Mouse (Mus musculus) inflammation-experienced regulatory T-cells, adult 6 months (primary cell): ENCODE measurements around the gene Phykpl. TPM values are rescaled to one million over a fixed set of nuclear protein-coding genes. Genes with fewer than 3 reads are reported as not detected.
"Not testable (repeated sequence)": the region's sequence is repeated elsewhere in the genome, so short reads cannot be mapped to it uniquely, and the experiment has no call there.

Experiments
- ATAC-seq: one replicate; pipeline ENCODE4 v1.8.0; 2017
- polyA plus RNA-seq, 3 experiments: library from polyadenylated mRNA; unstranded; fragments of 100-300 nt; shearing (Covaris generic); gene quantifications; one replicate each; pipeline ENCODE4 v1.2.1; 2017

The Phykpl gene
- polyA plus RNA-seq, 3 experiments from 2014 or later, result 25.2 to 33.5 (median 27.6) TPM

- no peak for ATAC-seq
These were observed 2.5 kb downstream of the Phykpl start for GRCm38 (mm10) chr11:51587059-51587458.

GRCm38 (mm10) chr11:51588833-51589232, 4.3 kb downstream of the Phykpl start:
- ATAC-seq, result no peak

- ATAC-seq, result no peak
These were observed 5.4 kb downstream of the Phykpl start for GRCm38 (mm10) chr11:51590002-51590401.

- no peak for ATAC-seq
These were observed 6.6 kb downstream of the Phykpl start for GRCm38 (mm10) chr11:51591168-51591567.

GRCm38 (mm10) chr11:51591915-51592314, 7.4 kb downstream of the Phykpl start:
- ATAC-seq, result no peak

GRCm38 (mm10) chr11:51593368-51593767, 8.8 kb downstream of the Phykpl start:
- no peak for ATAC-seq

- no peak for ATAC-seq
These were observed 9.3 kb downstream of the Phykpl start for GRCm38 (mm10) chr11:51593849-51594248.

GRCm38 (mm10) chr11:51594715-51595350, 10.3 kb downstream of the Phykpl start:
- ATAC-seq, result no peak

GRCm38 (mm10) chr11:51595459-51596083, 11.0 kb downstream of the Phykpl start:
- ATAC-seq, result no peak

GRCm38 (mm10) chr11:51597553-51597952, 13.0 kb downstream of the Phykpl start:
- no peak for ATAC-seq

- no peak for ATAC-seq
These were observed 17.7 kb downstream of the Phykpl start for GRCm38 (mm10) chr11:51602253-51602652.

GRCm38 (mm10) chr11:51605602-51606446, 21.3 kb downstream of the Phykpl start:
- peak; percentile 67 for ATAC-seq

- peak; percentile 86 for ATAC-seq
These were observed 22.0 kb downstream of the Phykpl start, which contains the start of gene Hnrnpab for GRCm38 (mm10) chr11:51606447-51607095. Hnrnpab (minus strand) TSS chr11:51606847.

GRCm38 (mm10) chr11:51607096-51607738, 22.7 kb downstream of the Phykpl start:
- no peak for ATAC-seq

- no peak for ATAC-seq
These were observed 24.8 kb downstream of the Phykpl start for GRCm38 (mm10) chr11:51609266-51609909.

- not testable (repeated sequence) for ATAC-seq
These were observed 25.4 kb downstream of the Phykpl start for GRCm38 (mm10) chr11:51609940-51610339.

- no peak for ATAC-seq
These were observed 29.7 kb downstream of the Phykpl start for GRCm38 (mm10) chr11:51614256-51614655.

GRCm38 (mm10) chr11:51615129-51615528, 30.6 kb downstream of the Phykpl start:
- ATAC-seq, result no peak

GRCm38 (mm10) chr11:51615601-51616000, 31.0 kb downstream of the Phykpl start:
- peak; percentile 69 for ATAC-seq

- ATAC-seq, result not testable (repeated sequence)
These were observed 31.6 kb downstream of the Phykpl start for GRCm38 (mm10) chr11:51616113-51616512.

- ATAC-seq, result peak; percentile 22
These were observed 33.1 kb downstream of the Phykpl start for GRCm38 (mm10) chr11:51617693-51618092.
